Mouse (Mus musculus) brain, embryonic 14.5 days (tissue): Measurements from ENCODE around the gene Eps8l1.

Source experiments
- CTCF ChIP-seq: fragments of 200-500 bp; IDR thresholded peaks from 2 replicates; pipeline ENCODE4 v1.5.1; 2012; ENCODE audit warnings: inconsistent platforms, mild to moderate bottlenecking, moderate library complexity, borderline replicate concordance; ENCODE audit not compliant: insufficient read depth, insufficient read length; ENCODE audit errors: extremely low read depth
- POLR2A ChIP-seq: fragments of 200-500 bp; IDR thresholded peaks from 2 replicates; pipeline ENCODE4 v1.6.1; 2012; ENCODE audit warnings: mild to moderate bottlenecking, inconsistent platforms, borderline replicate concordance; ENCODE audit not compliant: poor library complexity, insufficient read depth, insufficient read length, severe bottlenecking; ENCODE audit errors: extremely low read depth

GRCm38 (mm10) chr7:4467801-4468200, 7.3 kb downstream of the Eps8l1 start:
- TF ChIP-seq CTCF, result no peak
- no peak for TF ChIP-seq POLR2A
